Mouse (Mus musculus) embryo, embryonic 10.5 days (tissue): ENCODE results near the gene Yif1a.

ENCODE experiments used
- DNase-seq: peaks from one replicate; pipeline ENCODE4 v3.0.0-alpha.2; 2015; ENCODE audit warnings: low spot score

The Yif1a gene

DNA sequence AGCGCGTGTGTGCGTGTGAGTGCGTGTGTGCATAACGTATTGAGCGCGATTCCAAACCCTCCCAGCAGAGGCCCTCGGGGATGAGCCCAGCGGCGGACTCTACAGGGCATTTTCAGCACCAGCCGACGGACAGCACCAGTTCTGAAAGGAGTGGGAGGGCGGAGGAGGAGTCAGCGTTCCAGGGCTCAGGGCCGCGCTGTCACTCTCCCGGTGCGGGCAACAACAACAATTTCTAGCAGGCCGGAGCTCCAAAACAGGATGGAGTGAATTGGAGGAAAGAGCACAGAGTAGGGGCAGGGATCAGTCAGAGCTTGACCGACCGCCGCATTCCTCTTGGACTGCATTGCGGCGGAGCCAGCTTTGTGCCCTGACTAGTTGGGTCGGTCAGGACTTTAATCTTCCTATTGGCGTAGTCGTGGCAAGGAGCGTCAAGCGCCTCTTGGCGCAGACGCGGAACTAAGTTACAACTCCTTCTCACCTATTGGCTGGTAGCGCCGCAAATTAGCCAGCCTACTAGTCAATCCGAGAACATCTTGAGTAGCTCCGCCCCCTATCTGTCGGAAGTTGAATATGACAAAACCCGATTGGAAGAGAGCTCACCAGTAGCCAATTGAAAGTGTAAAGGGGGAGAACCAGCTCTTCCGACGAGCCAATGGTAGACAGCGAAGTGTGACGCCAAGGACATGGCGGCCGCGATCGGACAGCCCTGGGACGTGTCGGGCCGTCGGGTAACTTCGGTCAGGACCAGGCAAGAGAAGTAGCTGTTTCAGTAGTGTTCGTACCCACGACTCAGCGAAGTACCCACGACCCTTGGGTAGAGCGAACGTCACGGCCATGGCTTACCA lies at the start of gene Yif1a:
Gene Yif1a, plus strand, starts transcription at position 655 of the 845 bp plus-strand sequence.
- peak; percentile 99 for DNase-seq

DNA sequence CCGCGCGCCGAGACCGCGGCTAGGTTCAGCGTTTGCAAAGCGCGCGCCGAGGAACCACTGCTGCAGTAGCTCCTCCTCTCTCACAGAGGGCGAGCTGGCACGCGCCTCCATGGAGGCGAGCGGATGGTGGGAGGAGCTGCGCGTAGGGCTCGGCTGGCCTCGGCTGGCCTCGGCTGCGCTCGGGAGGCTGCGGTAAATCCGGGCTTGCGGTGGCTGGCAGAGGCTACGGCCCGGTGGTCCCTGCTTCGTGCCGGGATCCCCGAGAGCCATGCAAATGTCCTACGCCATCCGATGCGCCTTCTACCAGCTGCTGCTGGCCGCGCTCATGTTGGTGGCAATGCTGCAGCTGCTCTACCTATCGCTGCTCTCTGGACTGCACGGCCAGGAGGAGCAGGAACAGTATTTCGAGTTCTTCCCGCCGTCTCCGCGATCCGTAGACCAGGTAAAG lies 49.6 kb upstream of the Yif1a start, which contains the start of the genes B4gat1 and AC124502.3:
Gene B4gat1, plus strand, starts transcription at position 118 of the 448 bp plus-strand sequence.
Gene AC124502.3, plus strand, starts transcription at position 183 of the 448 bp plus-strand sequence.
- peak; percentile 95 for DNase-seq

DNA sequence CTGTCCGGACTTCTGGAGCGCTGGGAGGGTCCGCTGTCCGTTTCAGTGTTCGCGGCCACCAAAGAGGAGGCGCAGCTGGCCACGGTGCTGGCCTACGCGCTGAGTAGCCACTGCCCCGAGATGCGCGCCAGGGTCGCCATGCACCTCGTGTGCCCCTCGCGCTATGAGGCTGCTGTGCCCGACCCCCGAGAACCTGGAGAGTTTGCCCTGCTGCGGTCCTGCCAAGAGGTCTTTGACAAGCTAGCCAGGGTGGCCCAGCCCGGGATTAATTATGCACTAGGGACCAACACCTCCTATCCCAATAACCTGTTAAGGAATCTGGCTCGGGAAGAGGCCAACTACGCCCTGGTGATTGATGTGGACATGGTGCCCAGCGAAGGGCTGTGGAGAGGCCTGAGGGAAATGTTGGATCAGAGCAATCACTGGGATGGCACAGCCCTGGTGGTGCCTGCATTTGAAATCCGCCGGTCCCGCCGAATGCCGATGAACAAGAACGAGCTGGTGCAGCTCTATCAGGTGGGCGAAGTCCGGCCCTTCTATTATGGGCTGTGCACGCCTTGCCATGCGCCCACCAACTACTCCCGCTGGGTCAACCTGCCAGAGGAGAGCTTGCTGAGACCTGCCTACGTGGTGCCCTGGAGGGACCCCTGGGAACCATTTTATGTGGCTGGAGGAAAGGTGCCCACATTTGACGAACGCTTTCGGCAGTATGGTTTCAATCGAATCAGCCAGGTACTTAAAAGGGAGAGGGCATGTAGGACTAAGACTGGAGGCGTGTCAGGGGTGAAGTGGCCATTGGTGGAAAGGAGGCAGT lies 48.8 kb upstream of the Yif1a start:
- peak; percentile 35 for DNase-seq

DNA sequence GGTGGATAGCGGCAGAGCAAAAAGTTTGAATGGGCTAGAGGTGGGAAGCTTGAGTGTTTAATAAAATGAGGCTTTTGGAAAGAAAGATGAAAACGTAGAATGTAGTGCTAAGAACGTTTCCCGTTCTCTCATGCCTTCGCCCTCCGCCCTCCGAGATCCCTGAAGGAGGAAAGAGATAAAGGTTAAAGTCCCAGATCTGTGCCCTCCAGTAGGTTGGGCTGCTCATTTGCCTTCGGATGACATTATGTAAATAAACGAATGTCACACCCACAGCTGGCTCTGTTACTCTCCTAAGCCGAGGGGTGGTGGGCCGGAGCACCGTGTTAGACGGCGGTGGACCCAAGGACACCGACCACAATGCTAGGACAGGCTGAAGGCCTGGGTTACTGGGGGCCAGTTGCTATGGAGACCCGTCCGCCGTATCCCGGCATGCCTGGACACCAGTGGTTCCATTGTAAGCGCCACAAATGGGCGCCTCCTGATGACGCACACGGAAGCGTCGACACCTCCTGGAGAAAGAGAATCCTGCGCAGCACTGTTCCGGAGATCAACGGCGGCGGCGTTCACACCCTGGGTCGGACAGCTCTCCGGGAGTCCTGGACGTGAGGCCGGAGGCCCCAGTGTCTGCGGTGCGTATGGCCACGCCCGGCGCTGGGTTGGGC lies 47.3 kb upstream of the Yif1a start, which contains the start of gene Brms1:
Gene Brms1, plus strand, starts transcription at position 493 of the 662 bp plus-strand sequence.
- DNase-seq: peak; percentile 98

DNA sequence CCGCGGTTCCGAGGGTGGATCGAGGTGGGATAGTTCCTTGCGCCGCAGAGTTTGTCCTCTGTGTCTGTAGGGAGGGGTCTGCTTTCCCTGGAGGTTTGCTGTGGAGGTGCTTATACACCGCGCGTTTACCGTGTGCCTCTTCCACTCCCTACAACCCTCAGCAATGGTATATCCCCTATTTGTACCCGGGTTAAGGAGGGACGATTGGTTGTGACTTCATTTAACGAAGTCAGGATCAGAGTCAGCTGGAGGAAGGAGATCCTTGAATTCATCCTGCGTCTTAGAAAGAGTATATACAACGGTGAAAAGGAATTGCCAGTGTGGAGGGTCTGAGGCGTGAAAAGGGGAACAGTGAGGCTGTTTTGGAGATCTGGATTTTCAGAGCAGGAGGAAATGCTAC lies 46.8 kb upstream of the Yif1a start:
- DNase-seq: no peak

DNA sequence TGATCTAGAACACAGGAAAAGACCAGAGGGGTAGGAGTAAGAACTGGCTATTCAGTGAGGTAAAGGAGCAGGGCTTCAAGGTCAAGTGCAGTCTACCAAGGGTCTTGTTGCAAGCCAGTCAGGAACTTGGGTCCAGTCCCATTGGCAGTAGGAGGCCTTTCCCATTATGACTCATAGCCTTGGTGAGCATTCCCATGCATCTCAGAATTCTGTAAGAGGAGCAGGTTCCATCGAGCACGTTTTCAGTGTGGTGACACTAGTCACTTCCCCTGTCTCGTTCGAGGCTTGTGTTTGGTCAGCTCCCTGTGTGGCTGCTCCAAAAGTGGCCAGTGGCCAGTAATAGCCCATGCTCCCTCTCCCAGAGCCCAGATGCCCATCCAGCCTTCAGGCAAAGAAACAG lies 42.8 kb upstream of the Yif1a start:
- DNase-seq: no peak

DNA sequence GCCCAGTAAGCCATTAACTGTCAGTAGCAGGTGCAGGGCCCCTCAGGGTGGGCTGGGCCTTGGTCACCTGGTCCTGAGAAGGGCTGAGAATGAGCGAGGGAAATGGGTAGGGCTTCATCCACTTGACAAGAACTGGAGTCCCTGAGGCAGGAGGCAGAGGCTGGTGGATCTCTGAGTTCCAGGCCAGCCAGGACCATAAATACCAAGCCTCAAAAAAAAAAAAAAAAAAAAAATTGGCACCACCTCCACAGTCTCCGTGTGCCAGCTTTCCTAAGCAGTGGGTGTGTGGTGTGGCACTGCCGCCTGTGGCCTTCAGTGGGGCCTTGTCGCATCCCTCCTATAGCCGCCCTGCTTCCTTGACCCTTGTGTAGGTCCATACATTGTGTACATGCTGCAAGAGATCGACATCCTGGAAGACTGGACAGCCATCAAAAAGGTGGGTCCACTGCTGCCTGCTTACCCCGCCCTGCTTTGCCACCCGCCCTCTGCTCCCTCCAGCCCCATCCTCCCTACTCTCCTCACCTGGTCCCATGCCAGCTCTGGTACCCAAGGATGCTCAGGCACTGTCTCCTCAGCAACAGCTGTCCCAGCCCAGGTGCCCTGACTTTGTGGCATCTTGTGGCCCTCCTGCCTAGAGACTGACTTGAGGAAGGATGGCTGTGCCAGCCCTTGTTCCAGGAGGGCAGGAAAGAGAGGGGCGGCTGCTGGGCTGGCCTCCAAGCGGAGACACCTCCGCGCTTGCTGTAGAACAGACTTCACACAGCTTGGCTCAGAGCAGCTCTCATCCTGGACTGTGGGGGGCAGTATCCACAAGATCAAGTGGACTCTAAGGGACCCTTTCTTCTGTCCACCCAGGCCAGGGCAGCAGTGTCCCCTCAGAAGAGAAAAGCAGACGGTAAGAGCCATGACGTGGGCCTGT lies 39.9 kb upstream of the Yif1a start:
- DNase-seq: no peak

DNA sequence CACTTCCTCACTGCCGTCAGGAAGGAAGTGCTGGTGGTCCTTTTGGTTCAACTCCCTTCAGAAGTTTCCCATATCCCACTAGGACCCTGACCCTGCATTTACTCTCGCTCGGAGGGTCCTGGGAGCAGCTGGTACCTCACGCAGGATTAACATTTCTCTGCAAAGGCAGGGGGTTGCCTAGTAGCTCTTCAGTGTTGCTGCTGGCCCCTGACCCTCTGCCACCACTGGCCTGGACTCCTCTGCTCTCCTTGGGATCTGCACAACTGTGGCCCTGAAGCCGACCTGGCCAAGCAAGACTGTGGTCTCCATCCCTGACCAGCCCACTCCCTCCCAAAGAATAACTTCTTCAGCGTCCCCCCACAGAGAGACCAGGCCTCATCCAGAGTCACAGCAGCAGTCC lies 39.0 kb upstream of the Yif1a start:
- DNase-seq: no peak

DNA sequence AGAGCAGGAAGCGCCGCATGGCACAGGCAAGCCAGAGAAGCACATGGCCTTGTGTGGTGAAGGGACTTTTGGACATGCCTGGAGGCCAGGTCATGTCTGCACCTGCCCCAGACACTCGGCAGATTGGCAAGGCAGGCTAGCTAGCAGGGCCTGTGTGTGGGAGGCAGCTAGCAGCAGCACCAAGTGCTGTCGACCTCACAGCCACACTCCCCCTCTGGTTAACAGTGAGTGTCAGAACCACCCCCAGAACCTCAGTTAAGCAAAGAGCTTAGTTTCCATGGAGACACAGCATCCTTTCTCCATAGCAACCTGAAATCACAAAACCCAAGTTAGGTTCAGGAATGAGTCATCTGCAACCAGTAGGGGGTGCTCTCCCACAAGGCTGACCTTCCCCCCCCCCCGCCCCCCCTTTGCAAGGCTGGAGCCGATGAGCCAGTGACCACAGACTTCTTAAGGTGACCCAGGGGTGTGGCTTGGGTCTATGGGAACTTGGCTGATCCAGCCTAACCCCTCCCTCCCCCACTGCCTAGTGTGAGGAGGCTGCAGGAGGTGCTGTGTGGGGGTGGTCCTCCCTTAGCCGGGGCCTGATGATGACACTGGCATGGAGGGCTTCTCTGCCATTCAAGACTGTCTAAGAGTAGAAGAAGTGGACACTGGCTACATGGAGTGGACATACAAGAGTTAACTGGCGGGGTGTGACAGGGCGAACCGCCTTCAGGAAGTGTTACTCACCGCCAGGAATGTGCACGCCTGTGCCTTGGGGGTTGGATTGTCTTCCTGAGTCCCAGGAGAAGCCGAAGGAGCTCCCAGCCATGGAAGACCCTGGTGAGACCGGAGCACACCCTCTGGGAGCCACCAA lies 38.1 kb upstream of the Yif1a start, which contains the start of gene Rin1:
Gene Rin1, plus strand, starts transcription at position 435 of the 859 bp plus-strand sequence.
- peak; percentile 77 for DNase-seq

DNA sequence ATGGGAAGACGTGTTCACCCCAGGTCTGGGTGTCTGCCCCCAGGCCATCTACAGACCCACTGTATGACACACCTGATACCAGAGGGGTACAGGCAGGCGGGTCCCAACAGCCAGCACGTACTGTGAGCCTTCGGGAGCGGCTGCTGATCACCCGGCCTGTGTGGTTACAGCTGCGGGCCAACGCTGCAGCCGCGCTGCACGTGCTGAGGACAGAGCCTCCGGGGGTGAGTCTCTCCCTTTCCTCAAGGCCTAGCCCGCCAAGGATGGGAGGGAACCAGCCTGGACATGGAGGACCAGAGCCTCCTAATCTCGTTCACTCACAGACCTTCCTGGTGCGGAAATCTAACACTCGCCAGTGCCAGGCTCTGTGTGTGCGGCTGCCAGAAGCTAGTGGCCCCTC lies 37.3 kb upstream of the Yif1a start:
- DNase-seq: no peak

DNA sequence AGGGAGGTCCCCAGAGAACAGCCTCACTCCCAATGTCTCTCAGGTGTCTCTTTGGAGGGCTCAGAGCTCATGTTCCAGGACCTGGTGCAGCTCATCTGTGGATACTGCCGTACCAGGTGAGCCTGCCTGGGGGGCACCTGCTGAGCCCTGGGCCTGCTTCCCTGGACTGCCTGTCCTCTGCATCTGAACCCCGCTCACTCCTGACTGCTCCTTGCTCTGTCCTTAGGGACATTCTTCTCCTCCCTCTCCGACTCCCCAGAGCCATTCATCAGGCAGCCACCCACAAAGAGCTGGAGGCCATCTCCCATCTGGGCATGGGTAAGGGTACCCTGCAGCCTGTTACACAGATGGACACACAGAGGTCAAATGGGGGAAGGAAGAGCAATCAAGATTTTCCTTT lies 36.8 kb upstream of the Yif1a start:
- no peak for DNase-seq

DNA sequence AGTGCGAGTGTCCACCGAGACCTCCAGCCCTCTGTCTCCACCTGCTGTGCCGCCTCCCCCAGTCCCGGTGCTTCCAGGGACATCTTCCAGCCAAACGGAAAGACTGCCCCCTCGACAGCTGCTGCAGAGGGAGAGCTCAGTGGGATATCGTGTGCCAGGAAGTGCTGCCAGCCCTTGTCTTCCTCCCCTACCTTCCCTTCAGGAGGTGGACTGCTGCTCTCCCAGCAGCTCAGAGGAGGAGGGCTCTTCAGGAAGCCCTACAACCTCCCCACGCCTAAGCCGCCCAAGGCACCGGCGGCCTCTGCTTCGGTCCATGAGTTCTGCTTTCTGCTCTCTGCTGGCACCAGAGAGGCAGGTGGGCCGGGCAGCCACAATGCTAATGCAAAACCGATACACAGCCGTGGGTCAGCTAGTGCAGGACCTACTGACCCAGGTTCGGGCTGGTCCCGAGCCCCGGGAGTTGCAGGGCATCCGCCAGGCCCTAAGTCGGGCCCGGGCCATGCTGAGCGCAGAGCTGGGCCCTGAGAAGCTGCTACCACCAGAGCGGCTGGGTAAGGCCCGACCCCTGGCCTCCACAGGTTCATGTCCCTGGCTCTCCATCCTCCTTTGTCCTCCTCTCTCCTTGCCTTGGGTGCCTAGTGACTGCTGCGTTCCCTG lies 36.0 kb upstream of the Yif1a start:
- DNase-seq: no peak

DNA sequence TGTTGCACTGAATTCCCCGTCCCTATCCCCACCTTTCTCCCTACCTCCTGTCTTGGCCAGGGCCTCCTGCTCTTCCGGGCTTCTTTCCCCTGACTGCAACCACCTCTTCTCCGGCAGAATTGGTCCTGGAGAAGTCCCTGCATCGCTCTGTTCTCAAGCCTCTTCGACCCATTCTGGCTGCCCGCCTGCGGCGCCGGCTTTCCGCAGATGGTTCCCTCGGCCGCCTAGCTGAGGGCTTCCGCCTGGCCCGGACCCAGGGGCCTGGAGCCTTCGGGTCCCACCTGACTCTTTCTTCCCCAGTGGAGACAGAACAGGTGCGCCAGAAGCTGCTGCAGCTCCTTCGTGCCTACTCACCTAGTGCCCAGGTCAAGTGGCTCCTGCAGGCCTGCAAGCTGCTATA lies 35.5 kb upstream of the Yif1a start:
- DNase-seq: no peak

DNA sequence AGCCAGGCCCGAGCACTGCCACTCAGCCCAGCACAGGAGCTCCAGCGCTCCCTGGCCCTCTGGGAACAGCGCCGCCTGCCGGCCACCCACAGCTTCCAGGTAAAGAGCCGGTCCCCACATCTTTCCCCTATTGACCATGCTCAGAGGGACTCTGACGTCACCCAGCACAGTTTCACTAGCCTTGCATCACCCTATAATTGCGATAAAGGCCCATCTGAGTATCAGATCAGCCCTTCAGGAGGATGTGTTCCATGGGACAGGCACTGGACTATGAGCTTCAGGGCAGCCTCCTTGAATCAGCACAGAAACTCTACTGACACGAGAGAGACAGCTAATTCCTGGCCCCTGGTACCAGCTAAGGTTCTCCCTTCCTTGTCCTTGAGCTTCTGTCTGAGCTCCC lies 34.4 kb upstream of the Yif1a start:
- DNase-seq: peak; percentile 68

DNA sequence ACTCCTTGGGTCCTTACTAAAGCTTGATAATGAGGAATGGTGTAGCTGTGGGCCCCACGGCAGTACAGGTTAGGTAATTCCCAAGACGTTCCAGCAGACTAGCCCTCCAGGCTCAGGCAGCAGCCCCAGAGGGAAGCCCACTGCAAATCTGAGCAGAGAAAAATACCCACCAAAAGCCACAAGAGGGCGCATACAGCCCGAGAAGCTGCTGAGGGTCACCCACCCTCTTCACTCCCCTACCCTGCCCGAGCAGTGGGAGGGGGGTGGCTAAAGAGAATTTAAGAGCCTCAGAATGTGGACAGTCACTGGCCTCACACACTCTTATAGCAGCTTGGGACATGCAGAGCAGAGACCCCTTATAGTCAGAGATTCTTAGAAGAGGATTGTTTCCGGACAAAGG lies 32.1 kb upstream of the Yif1a start:
- peak; percentile 89 for DNase-seq

DNA sequence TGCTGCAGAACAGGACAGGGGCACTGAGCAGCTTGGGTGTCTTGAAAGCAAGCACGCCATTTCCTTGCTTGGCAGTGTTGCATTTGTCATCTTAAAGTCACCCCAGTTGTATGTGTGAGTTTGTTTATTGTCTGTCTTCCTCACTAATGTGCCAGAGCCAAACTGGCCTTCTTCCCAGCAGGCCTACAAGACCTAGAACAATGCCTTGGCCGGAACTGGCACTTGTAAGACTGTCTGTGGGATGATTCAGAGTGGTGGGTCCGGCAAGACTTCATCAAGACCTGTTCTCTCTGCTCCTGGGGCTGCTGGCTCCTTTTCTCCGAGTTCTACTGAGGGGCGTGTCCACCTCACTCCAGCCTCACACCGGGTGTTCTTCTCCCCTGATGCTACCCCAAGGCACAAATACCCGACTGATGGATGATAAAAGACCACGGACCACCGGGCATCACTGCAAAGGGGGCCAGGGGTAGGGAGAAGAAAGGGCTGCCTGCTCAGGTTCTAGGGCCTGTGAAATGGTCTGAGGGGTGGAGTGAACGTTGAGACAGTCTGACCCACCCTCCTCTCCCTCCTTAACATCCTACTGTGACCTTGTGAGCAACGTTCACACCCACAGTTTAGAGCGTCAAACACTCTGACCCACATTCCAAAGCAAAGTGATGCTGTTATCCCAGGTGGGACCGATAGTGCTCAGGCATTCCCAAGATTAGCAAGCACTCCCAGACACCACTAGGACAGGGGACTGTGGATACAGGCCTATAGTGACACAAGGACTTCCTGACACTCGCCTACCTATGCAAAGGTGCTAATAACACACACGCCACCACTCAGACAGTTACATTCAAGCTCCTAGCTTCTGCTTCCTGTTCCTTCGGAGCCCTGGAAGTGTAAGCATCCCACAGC lies 30.2 kb upstream of the Yif1a start:
- no peak for DNase-seq

DNA sequence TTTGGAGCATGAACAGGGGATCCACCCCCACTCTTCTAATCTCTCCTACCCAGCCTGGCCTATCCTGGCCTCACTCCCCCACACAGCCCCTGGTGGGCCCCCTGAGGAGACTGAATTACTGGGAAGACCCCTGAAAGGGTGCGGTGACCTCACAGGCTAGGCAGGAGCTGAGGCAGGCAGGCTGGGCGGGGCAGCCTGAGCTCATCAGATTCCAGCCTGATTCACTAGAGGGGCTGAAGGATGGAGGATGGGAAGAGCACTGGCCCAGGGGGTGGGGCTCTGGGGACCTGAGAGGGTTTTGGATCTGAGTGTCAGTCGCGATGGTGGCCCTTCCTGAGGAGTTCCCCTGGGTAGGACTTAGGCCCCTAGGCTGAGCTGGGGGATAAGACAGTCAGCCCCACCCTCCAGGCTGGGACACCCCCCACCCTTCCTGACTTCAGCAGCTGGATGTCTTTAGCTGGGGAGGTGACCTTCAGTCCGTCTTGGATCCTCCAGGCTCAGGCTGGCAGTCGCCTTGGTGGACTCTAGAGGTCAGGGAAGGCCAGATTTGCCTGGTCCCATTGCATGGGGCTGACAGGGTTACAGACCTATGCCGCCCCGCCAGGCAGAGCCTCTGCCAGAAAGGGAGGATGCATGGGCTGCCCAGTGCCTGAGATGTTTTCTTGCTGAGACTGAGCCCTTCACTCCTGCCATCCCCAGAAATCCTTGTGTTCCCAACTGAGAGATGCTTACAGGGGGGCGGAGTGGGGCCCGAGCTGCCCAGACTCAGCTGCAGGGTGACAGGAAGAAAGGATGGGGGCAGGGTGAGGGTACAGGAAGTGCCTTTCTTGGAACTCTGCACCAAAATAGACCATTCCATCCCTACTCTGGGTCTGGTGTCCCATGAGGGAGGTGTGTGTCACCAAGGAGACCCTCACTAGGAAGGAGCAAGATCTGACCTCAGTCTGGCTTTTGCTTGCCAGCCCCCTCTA lies 29.3 kb upstream of the Yif1a start:
- peak; percentile 67 for DNase-seq
